ENCODE assay signal across 11 mouse cellular contexts in genomic region chr10:13358679-13359078, GRCm38 (mm10).
DNase-seq lines count a peak whose midpoint lies in the region; ATAC-seq lines count a peak whose summit lies in the region.
"Had no signal": no experiment of that assay in that cellular context is flagged by ENCODE, and none has a peak within 500 bp of the region (broad histone marks: within the 10 kb centered on the region; RNA-seq: fewer than 3 reads in every experiment).

No protein-coding gene starts in this region.

- no peaks in the 10 kb centered on the region for H3K36me3 ChIP-seq in hindbrain, embryonic 13.5 days
- H3K36me3 ChIP-seq in hindbrain, embryonic 11.5 days (ENCODE audit: control insufficient read depth, insufficient read depth, low read length): no peaks in the 10 kb centered on the region
- H3K36me3 ChIP-seq in neural tube, embryonic 13.5 days: no peaks in the 10 kb centered on the region
- H3K36me3 ChIP-seq in heart, embryonic 13.5 days: 0 out of 2 replicates have a peak, but pooled peaks cover under 1% of the 10 kb centered on the region
- H3K36me3 ChIP-seq in stomach, embryonic 16.5 days (ENCODE audit: control insufficient read depth, insufficient read depth, low read length): no peaks in the 10 kb centered on the region

- H3K4me1 ChIP-seq in hindbrain, embryonic 13.5 days (replicated peaks): 0 out of 2 replicates have a peak, but pooled peaks cover 4% of the 10 kb centered on the region
- H3K4me1 ChIP-seq in hindbrain, embryonic 11.5 days (replicated peaks; ENCODE audit: control insufficient read depth, insufficient read depth, low read length): no peaks in the 10 kb centered on the region
- H3K4me1 ChIP-seq in neural tube, embryonic 13.5 days (replicated peaks): peaks cover 9% of the 10 kb centered on the region
- H3K4me1 ChIP-seq in heart, embryonic 13.5 days: peaks cover 30% of the 10 kb centered on the region
- peaks cover 5% of the 10 kb centered on the region; the same call in 1 of the 2 replicates for H3K4me1 ChIP-seq in stomach, embryonic 16.5 days (ENCODE audit: control insufficient read depth, insufficient read depth, low read length)

- H3K4me2 ChIP-seq in hindbrain, embryonic 13.5 days: no peak overlapping the region
- H3K4me2 ChIP-seq in hindbrain, embryonic 11.5 days (replicated peaks; ENCODE audit: low read depth, low read length): no peak overlapping the region
- no peak overlapping the region for H3K4me2 ChIP-seq in neural tube, embryonic 13.5 days
- 0 out of 2 replicates have a peak overlapping the region, but pooled peaks have one; percentile 22 for H3K4me2 ChIP-seq in heart, embryonic 13.5 days
- no peak overlapping the region for H3K4me2 ChIP-seq in stomach, embryonic 16.5 days (ENCODE audit: low read depth, low read length)

- H3K27me3 ChIP-seq in hindbrain, embryonic 13.5 days: no peaks in the 10 kb centered on the region
- no peaks in the 10 kb centered on the region for H3K27me3 ChIP-seq in hindbrain, embryonic 11.5 days (ENCODE audit: control insufficient read depth, insufficient read depth, low read length)
- no peaks in the 10 kb centered on the region for H3K27me3 ChIP-seq in neural tube, embryonic 13.5 days
- no peaks in the 10 kb centered on the region for H3K27me3 ChIP-seq in heart, embryonic 13.5 days (replicated peaks)
- H3K27me3 ChIP-seq in stomach, embryonic 16.5 days (ENCODE audit: control insufficient read depth, insufficient read depth, low read length): no peaks in the 10 kb centered on the region
- H3K27me3 ChIP-seq: CH12.LX had no signal

- H3K4me3 ChIP-seq in hindbrain, embryonic 13.5 days: no peak overlapping the region
- H3K4me3 ChIP-seq in hindbrain, embryonic 11.5 days (ENCODE audit: low read depth, low read length): no peak overlapping the region
- no peak overlapping the region for H3K4me3 ChIP-seq in neural tube, embryonic 13.5 days
- no peak overlapping the region for H3K4me3 ChIP-seq in heart, embryonic 13.5 days
- no peak overlapping the region for H3K4me3 ChIP-seq in stomach, embryonic 16.5 days (replicated peaks; ENCODE audit: low read length)
- H3K4me3 ChIP-seq: heart, adult 2 months had no signal

- ATAC-seq in hindbrain, embryonic 13.5 days (ENCODE audit: low FRiP score): 0 out of 2 replicates have a peak, but pooled peaks have one; percentile 24
- no peak for ATAC-seq in hindbrain, embryonic 11.5 days (ENCODE audit: low FRiP score)
- peak; percentile 59; the same call in 1 of the 2 replicates for ATAC-seq in neural tube, embryonic 13.5 days (ENCODE audit: low read depth)
- ATAC-seq in heart, embryonic 13.5 days (ENCODE audit: extremely low read depth, insufficient number of reproducible peaks, low FRiP score, low TSS enrichment): no peak; the same call in 1 of the 2 replicates
- peak; percentile 59; the same call in 1 of the 2 replicates for ATAC-seq in stomach, embryonic 16.5 days (ENCODE audit: insufficient read depth, low FRiP score)

- no peak overlapping the region for H3K9ac ChIP-seq in hindbrain, embryonic 13.5 days
- no peak overlapping the region for H3K9ac ChIP-seq in hindbrain, embryonic 11.5 days (ENCODE audit: low read depth, low read length)
- no peak overlapping the region for H3K9ac ChIP-seq in neural tube, embryonic 13.5 days
- no peak overlapping the region for H3K9ac ChIP-seq in heart, embryonic 13.5 days
- H3K9ac ChIP-seq in stomach, embryonic 16.5 days (ENCODE audit: low read length): no peak overlapping the region

- H3K27ac ChIP-seq in hindbrain, embryonic 13.5 days: no peak overlapping the region
- H3K27ac ChIP-seq in hindbrain, embryonic 11.5 days (ENCODE audit: low read depth, low read length): no peak overlapping the region
- no peak overlapping the region for H3K27ac ChIP-seq in neural tube, embryonic 13.5 days (replicated peaks)
- H3K27ac ChIP-seq in heart, embryonic 13.5 days (replicated peaks): peak overlapping the region; percentile 88
- no peak overlapping the region for H3K27ac ChIP-seq in stomach, embryonic 16.5 days (ENCODE audit: low read length)
- H3K27ac ChIP-seq: heart, adult 2 months; kidney, postnatal 0 days had no signal

- no peak for DNase-seq in hindbrain, embryonic 11.5 days (ENCODE audit: low spot score)
- no peak for DNase-seq in neural tube, embryonic 10.5 days (ENCODE audit: extremely low spot score, low spot score)
- DNase-seq in kidney, postnatal 25 days: no peak
- no peak for DNase-seq in frontal cortex, postnatal 25 days (ENCODE audit: low spot score in 2 of 2)

- 41% methylated on average over 3 of the region's 3 CpGs for WGBS in hindbrain, embryonic 13.5 days
- 69% methylated on average over 3 of the region's 3 CpGs for WGBS in hindbrain, embryonic 11.5 days
- 23% methylated on average over 3 of the region's 3 CpGs for WGBS in neural tube, embryonic 13.5 days
- 8% methylated on average over 3 of the region's 3 CpGs for WGBS in heart, embryonic 13.5 days
- 22% methylated on average over 3 of the region's 3 CpGs for WGBS in stomach, embryonic 16.5 days

- H3K9me3 ChIP-seq in hindbrain, embryonic 13.5 days: no peaks in the 10 kb centered on the region
- no peaks in the 10 kb centered on the region for H3K9me3 ChIP-seq in hindbrain, embryonic 11.5 days (ENCODE audit: control insufficient read depth, low read length)
- H3K9me3 ChIP-seq in neural tube, embryonic 13.5 days: no peaks in the 10 kb centered on the region
- H3K9me3 ChIP-seq in heart, embryonic 13.5 days: no peaks in the 10 kb centered on the region
- no peaks in the 10 kb centered on the region for H3K9me3 ChIP-seq in stomach, embryonic 16.5 days (replicated peaks; ENCODE audit: control insufficient read depth, low read length)

Comparison
In these comparisons a context has a peak if more than half of its experiments do, and no peak if none do; other contexts are left out.
1. ATAC-seq: peak in hindbrain, embryonic 13.5 days (single experiment), neural tube, embryonic 13.5 days (single experiment) and stomach, embryonic 16.5 days (single experiment); none in hindbrain, embryonic 11.5 days (single experiment) and heart, embryonic 13.5 days (single experiment).